Mouse (Mus musculus) embryo, embryonic 11 days (tissue): Measurements from ENCODE around the gene Tufm.

Experiments used
- DNase-seq: peaks from one replicate; pipeline ENCODE4 v3.0.0-alpha.2; 2015

Gene Tufm

DNA sequence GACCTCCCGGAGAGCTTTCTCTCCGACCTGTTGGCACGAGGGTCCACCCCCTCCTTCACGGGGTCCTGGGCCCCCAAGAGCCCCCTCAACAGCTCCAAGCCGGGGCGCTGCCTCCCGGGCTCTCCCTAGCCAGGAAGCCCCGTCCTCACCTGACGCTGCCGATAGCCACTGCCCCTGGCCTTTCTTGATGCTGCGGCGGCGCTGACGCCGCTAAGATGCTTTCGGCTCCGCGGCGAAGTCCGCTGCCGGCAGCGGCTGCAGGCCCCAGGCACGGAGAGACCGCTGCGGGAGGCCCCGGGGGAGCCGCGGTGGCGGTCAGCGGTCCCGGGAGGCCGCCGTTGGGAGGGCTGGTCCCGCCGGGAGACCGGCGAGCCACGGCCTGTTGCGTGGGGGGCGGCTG, 15.6 kb downstream of the Tufm start:
- DNase-seq: no peak

DNA sequence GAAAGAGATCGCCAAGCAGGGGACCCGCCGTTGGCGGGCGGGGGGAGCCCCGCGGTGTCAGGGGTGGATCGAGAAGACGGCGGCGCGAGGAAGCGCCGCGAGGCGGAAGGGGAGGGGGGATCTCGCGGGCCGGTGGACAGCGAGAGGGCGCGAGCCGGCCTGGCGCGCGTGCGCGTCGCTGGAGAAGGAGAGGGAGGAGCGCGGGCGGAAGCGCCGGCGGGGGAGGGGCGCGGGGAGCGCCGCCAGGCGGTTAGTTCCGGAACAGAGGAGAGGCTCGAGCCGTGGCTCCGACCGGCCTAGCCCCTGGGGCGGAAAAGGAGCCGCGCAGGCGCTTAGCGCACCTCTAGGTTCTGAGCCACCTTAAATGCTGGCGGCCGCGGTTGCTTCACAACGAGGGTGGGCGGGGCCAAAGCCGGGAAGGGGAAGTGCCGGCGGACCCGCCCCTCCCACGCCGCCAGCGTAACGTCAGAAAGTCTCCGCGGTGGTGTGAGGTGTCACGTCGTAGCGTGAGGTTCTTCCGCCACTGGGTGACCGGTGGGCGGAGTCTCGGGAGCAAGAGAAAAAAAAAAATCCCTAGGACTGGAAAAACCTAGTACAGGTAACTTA, 16.2 kb downstream of the Tufm start, which contains the start of gene Atxn2l:
Atxn2l (minus strand) TSS at position 165 of the 606 bp plus-strand sequence.
- peak; percentile 100 for DNase-seq

DNA sequence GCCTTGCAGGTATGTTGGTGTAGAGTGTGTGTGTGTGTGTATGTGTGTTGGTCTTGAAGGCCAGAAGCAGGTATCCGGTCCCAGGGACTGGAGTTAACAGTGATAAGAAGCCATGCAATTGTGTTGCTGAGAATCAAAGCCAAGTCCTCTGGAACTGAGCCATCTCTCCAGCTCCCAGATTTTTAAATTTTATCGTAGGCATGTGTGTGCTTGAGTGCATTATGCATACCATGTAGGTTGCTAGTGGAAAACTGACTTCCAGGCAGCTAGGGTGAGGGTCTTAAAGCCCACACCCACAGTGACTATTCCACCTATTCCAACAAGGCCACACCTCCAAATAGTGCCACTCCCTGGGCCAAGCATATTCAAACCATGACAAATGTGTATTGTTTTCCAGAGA, 17.8 kb downstream of the Tufm start:
- DNase-seq: no peak

GRCm38 (mm10) chr7:126507126-126507778, 20.1 kb downstream of the Tufm start:
- no peak for DNase-seq

- DNase-seq: no peak
Measured at GRCm38 (mm10) chr7:126511287-126511686, 24.1 kb downstream of the Tufm start.

DNA sequence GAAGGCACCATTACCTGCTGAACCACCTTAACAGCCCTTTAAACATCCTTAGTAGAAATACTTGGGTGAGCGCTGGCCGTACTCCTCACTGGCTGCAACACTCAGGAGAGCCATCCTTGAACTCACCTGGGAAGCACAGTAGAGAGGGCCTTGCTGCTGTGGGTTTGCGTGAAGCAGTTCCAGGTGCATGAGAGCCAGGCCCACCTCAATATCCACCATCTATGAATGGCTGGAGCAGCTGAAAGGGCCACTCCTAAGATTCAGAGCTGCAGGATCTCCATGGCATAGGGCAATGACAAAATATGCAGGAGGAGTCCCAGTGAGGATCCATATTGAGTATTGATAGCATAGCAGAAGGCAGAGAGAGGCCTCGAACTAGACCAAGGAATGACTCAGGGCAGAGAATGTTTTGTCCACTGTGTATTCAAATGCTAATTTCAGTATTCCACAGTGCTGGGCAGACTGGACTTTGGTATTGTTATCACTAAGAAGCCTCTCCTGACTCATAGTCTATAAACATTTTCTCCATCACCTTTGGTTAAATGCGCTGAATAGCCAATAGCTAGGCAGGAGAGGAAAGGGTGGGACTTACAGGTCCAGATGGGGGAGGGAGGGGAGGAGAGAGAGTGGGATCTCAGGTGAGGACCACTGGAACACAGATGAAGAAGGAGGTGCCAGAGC, 31.2 kb downstream of the Tufm start:
- DNase-seq: no peak

DNA sequence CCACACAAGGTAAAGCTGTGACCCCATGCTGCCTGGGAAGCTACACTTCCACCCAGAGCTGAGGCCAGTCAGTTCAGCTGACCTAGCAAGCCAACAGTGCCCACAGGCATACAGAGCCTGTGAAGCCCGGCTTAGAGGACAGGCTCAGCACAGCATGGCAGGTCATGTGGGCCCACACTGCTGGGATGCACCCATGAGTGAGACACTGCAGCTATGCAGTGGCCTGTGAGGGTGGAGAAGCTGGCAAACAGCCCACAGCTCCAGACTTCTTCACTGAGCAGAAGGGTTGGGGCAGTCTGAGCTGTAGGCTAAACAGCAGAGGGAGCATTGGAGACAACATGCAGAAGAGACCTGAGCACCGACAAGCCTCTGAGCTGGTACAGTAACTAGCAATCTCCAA, 32.4 kb downstream of the Tufm start:
- DNase-seq: no peak

- no peak for DNase-seq
Measured at GRCm38 (mm10) chr7:126523316-126523715, 36.2 kb downstream of the Tufm start.

DNA sequence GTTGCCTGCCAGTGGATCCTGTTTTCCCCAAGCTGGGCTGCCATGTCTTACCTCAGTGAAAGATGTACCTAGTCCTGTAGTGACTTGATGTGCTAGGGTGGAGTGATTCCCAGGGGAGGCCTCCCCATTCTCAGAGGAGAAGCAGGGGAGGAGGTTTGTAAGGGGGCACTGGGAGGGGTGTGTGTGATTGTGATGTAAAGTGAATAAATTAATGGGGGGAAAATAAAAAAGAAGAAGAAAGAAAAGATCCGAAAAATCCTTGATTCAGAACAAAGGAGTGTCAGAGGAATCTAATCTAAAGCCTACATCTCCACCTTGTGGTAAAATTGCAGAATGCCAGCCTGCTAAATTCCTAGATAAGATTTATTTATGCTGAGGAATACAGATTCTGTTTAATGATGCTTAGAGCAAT, 41.0 kb downstream of the Tufm start:
- DNase-seq: peak; percentile 77

GRCm38 (mm10) chr7:126533434-126533833, 46.3 kb downstream of the Tufm start:
- no peak for DNase-seq

DNA sequence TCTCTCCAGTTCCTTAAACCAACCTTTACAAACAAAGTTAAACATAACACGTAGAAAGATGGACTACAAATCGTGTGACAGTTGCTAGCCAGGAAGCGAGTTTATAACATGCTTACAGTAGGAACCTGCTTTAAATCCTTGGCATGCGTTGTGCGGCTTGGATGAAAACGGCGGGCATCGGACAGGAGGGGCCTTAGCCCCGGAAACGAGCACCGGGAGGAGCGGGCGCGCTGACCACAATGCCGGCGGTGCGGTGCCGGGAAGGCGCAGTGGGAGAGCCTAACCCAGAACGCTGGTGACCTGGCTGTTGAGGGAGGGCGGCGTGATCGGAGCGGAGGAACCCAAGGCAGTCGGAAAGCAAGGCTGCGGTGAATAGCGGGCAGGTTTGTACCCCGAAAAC, 48.6 kb downstream of the Tufm start:
- peak; percentile 60 for DNase-seq

DNA sequence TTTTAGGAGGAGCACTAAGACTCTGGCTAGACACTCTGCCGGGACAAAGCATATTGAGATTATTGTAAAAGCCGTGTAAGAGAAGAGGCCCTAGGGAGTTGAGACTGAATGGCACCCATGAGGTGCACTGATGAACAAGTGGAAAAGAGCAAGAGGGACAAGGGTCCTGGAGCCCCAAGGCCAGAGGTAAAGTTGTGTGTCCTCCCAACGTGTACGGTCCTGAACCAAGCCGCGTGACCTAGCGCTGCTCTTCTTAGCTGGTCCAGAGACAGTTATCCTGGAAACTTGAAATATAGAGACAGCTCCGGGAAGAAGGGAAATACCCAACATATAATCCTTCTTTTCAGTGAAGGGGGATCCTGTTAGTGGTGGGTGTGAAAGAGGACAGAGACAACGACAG, 49.3 kb downstream of the Tufm start:
- peak; percentile 5 for DNase-seq

DNA sequence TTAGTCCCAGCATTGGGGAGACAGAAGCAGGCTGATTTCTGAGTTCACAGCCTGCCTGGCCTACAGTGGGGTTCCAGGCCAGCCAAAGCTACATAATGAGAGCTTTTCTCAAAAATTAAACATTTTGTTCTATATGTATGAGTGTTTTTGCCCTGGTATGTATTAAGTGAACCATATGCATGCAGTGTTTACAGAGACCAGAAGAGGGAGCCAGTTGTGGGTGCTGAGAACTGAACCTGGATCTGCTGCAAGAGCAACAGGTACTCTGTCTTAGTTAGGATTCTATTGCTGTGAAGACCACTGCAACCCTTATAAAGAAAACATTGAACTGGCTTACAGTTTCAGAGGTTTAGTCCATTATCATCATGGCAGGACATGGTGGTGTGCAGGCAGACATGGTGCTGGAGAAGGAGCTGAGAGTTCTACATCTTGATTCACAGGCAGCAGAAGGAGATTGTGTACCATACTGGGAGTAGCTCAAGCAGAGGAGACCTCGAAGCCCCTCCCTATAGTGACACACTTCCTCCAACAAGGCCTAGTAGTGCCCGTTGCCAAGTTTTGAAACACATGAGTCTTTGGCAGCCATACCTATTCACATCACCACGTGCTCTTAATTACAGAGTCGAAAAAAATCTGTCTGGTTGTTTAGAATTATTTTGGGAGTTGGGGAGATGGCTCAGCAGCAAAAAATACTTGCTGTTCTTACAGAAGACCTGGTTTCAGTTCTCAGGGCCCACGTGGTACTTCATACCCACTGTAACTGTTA, 50.8 kb downstream of the Tufm start:
- peak; percentile 47 for DNase-seq
